Mouse (Mus musculus) MEL (cell line): ENCODE results near the gene Mtmr4.
A peak's percentile ranks its signal among the peaks of the same experiment; 100 is the strongest.

Source experiments
- BHLHE40 ChIP-seq: IDR thresholded peaks from 2 replicates; pipeline ENCODE4 v1.6.1; 2012; ENCODE audit warnings: low read depth, mild to moderate bottlenecking, inconsistent platforms, low read length, improper control_type of control experiment, borderline replicate concordance
- CHD2 ChIP-seq: IDR thresholded peaks from 2 replicates; pipeline ENCODE4 v1.6.1; 2011; ENCODE audit warnings: low read length, improper control_type of control experiment
- CTCF ChIP-seq, 3 experiments: IDR thresholded peaks in 2 of 3; conservative IDR thresholded peaks in 1 of 3; 2 replicates each; pipeline ENCODE4 v1.5.1; 2011 to 2012; ENCODE audit warnings: low read length in 3 of 3, low read depth in 2 of 3, mild to moderate bottlenecking in 2 of 3, improper control_type of control experiment in 1 of 3, inconsistent platforms in 1 of 3, mixed read lengths in 1 of 3, moderate library complexity in 1 of 3; ENCODE audit not compliant: control insufficient read depth in 1 of 3, insufficient read depth in 1 of 3, poor library complexity in 1 of 3, severe bottlenecking in 1 of 3
- E2F4 ChIP-seq: IDR thresholded peaks from 2 replicates; pipeline ENCODE4 v1.6.1; 2011; ENCODE audit warnings: low read depth, low read length, improper control_type of control experiment, borderline replicate concordance
- EP300 ChIP-seq, 2 experiments: IDR thresholded peaks; 2 replicates each; pipeline ENCODE4 v1.6.1; 2011; ENCODE audit warnings: improper control_type of control experiment in 2 of 2, low read length in 2 of 2, low read depth in 1 of 2, mild to moderate bottlenecking in 1 of 2
- MAFK ChIP-seq: IDR thresholded peaks from 2 replicates; pipeline ENCODE4 v1.6.1; 2011; ENCODE audit warnings: low read depth, mild to moderate bottlenecking, low read length, improper control_type of control experiment, borderline replicate concordance
- MAX ChIP-seq: IDR thresholded peaks from 2 replicates; pipeline ENCODE4 v1.6.1; 2011; ENCODE audit warnings: low read length, improper control_type of control experiment
- NELFE ChIP-seq: IDR thresholded peaks from 2 replicates; pipeline ENCODE4 v1.6.1; 2011; ENCODE audit warnings: low read depth, low read length, improper control_type of control experiment
- POLR2A ChIP-seq, 2 experiments: IDR thresholded peaks; 2 replicates each; pipeline ENCODE4 v1.6.1; 2011 to 2012; ENCODE audit warnings: low read length in 2 of 2, mild to moderate bottlenecking in 2 of 2, control low read depth in 1 of 2, improper control_type of control experiment in 1 of 2, low read depth in 1 of 2, moderate library complexity in 1 of 2; ENCODE audit not compliant: control insufficient read depth in 1 of 2, insufficient read depth in 1 of 2, poor library complexity in 1 of 2
- RAD21 ChIP-seq: IDR thresholded peaks from 2 replicates; pipeline ENCODE4 v1.6.1; 2011; ENCODE audit warnings: mild to moderate bottlenecking, low read depth, low read length, improper control_type of control experiment
- TAL1 ChIP-seq: IDR thresholded peaks from 2 replicates; pipeline ENCODE4 v1.6.1; 2012; ENCODE audit warnings: mild to moderate bottlenecking, inconsistent platforms, low read length, moderate library complexity, mixed read lengths
- TCF12 ChIP-seq: IDR thresholded peaks from 2 replicates; pipeline ENCODE4 v1.6.1; 2014; ENCODE audit warnings: low read depth, mild to moderate bottlenecking, inconsistent platforms, low read length, improper control_type of control experiment, moderate library complexity
- USF1 ChIP-seq: IDR thresholded peaks from 2 replicates; pipeline ENCODE4 v1.6.1; 2014; ENCODE audit warnings: low read depth, mild to moderate bottlenecking, inconsistent platforms, low read length, improper control_type of control experiment, moderate library complexity
- ZKSCAN1 ChIP-seq: IDR thresholded peaks from 2 replicates; pipeline ENCODE4 v1.6.1; 2012; ENCODE audit warnings: low read depth, mild to moderate bottlenecking, inconsistent platforms, low read length, improper control_type of control experiment, moderate library complexity

GRCm38 (mm10) chr11:87592354-87592695 lies 363 bp downstream of the Mtmr4 start:
- TF ChIP-seq BHLHE40 = no peak
- no peak for TF ChIP-seq MAX
- TF ChIP-seq CTCF (IDR thresholded peaks at IDR 0.05 in 2 of 3, conservative IDR thresholded peaks at IDR 0.05 in 1 of 3; ENCODE audit: control insufficient read depth in 1 of 3, insufficient read depth in 1 of 3, low read depth in 2 of 3, low read length in 3 of 3, poor library complexity in 1 of 3, severe bottlenecking in 1 of 3) = peak in 1 of 3 experiments; percentile 42; a peak in 3 of 6 replicates
- no peak for TF ChIP-seq TAL1
- TF ChIP-seq MAFK = no peak
- no peak; a peak in 1 of 4 replicates for TF ChIP-seq EP300 (IDR thresholded peaks at IDR 0.05; ENCODE audit: low read depth in 1 of 2, low read length in 2 of 2)
- no peak for TF ChIP-seq TCF12
- TF ChIP-seq ZKSCAN1 = no peak
- no peak for TF ChIP-seq E2F4
- TF ChIP-seq POLR2A (IDR thresholded peaks at IDR 0.05; ENCODE audit: control insufficient read depth in 1 of 2, insufficient read depth in 1 of 2, low read depth in 1 of 2, low read length in 2 of 2, poor library complexity in 1 of 2) = peak; percentile 46 to 53; a peak in 1 of 4 replicates
- TF ChIP-seq USF1 = no peak
- 0 out of 2 replicates have a peak, but pooled peaks have one; percentile 24 for TF ChIP-seq NELFE
- TF ChIP-seq RAD21 = no peak
- no peak for TF ChIP-seq CHD2
